Mouse (Mus musculus) thymus, adult 2 months (tissue): ENCODE results near the gene D10Wsu102e. TPM values are rescaled to one million over a fixed set of nuclear protein-coding genes. Genes with fewer than 3 reads are reported as not detected.
"Not testable (repeated sequence)": the region's sequence is repeated elsewhere in the genome, so short reads cannot be mapped to it uniquely, and the experiment has no call there.

Experiments
- DNase-seq: peaks from one replicate; pipeline ENCODE4 v3.0.0; 2021
- H3K27ac ChIP-seq: fragments of 200-500 bp; 2 replicates; pipeline ENCODE4 v1.5.1; 2012; ENCODE audit warnings: low read length, control low read depth; ENCODE audit not compliant: control insufficient read depth, insufficient read depth
- H3K27me3 ChIP-seq: fragments of 200-500 bp; 2 replicates; pipeline ENCODE4 v1.6.1; 2012; ENCODE audit warnings: mild to moderate bottlenecking, low read length, moderate library complexity, mixed read lengths; ENCODE audit not compliant: control insufficient read depth, insufficient read depth
- H3K36me3 ChIP-seq: fragments of 200-500 bp; 2 replicates; pipeline ENCODE4 v1.6.1; 2012; ENCODE audit warnings: mild to moderate bottlenecking, low read length, moderate library complexity; ENCODE audit not compliant: control insufficient read depth, insufficient read depth
- H3K4me1 ChIP-seq: fragments of 200-500 bp; replicated peaks from 2 replicates; pipeline ENCODE4 v1.6.1; 2012; ENCODE audit warnings: low read length; ENCODE audit not compliant: control insufficient read depth, insufficient read depth
- H3K4me3 ChIP-seq: fragments of 200-500 bp; 2 replicates; pipeline ENCODE4 v1.5.1; 2012; ENCODE audit warnings: mild to moderate bottlenecking, low read length, control low read depth, moderate library complexity; ENCODE audit not compliant: control insufficient read depth, insufficient read depth
- CTCF ChIP-seq: fragments of 200-500 bp; IDR thresholded peaks from 2 replicates; pipeline ENCODE4 v1.5.1; 2012; ENCODE audit warnings: mild to moderate bottlenecking, control low read depth, low read length, moderate library complexity, borderline replicate concordance; ENCODE audit not compliant: control insufficient read depth, poor library complexity, insufficient read depth; ENCODE audit errors: extremely low read depth
- POLR2A ChIP-seq: fragments of 200-500 bp; IDR thresholded peaks from 2 replicates; pipeline ENCODE4 v1.6.1; 2012; ENCODE audit warnings: mild to moderate bottlenecking, low read length, control low read depth, moderate library complexity; ENCODE audit not compliant: control insufficient read depth, poor library complexity, insufficient read depth; ENCODE audit errors: extremely low read depth
- WGBS: fragments of 180-500 bp; shearing (Covaris S2); methylation state at CpG from one replicate; pipeline ENCODE4 v1.1.7; 2018; 5-methylcytosine and 5-hydroxymethylcytosine counted together
- polyA plus RNA-seq: library from polyadenylated mRNA; depleted of rRNA; stranded (reverse); fragments of >200 nt; gene quantifications from 2 replicates; pipeline ENCODE4 v1.2.3, GENCODE M21; 2012

The D10Wsu102e gene
- polyA plus RNA-seq, 1 experiment, result 0.65 TPM

- TF ChIP-seq POLR2A, result no peak
- no peak for TF ChIP-seq CTCF
- no peaks in the 10 kb centered on the region for H3K4me1 ChIP-seq
- 90% methylated on average over 11 of the region's 11 CpGs for WGBS
- no peak overlapping the region for H3K4me3 ChIP-seq
- no peak for DNase-seq
- H3K27me3 ChIP-seq, result no peaks in the 10 kb centered on the region
- H3K27ac ChIP-seq, result no peak overlapping the region
- no peaks in the 10 kb centered on the region for H3K36me3 ChIP-seq
Observed at GRCm38 (mm10) chr10:83405031-83405430, 45.0 kb downstream of the D10Wsu102e start.

DNA sequence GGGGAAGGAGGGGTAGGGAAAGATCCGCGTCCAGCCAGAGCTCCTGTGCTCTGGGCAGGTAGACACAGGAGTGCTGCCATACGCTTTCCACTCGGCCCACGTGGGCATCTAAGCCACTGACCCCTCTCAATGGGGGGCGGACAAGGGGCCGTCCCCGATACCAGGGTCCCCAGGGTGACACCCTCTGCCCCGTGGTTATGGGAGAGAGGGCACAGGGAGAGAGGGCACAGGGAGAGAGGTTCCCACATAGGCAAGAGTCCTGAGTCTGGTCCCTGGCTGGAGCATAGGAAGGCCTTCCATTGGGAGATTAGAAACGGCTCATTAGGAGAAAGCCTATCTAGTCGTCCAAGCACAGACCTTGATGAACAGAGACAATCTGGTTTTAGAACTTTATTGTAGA, 45.7 kb downstream of the D10Wsu102e start:
- H3K27me3 ChIP-seq, result no peaks in the 10 kb centered on the region
- 95% methylated on average over 11 of the region's 11 CpGs for WGBS
- H3K36me3 ChIP-seq, result no peaks in the 10 kb centered on the region
- TF ChIP-seq CTCF (no peak), POLR2A (no peak)
- no peaks in the 10 kb centered on the region for H3K4me1 ChIP-seq
- no peak overlapping the region for H3K27ac ChIP-seq
- no peak for DNase-seq
- no peak overlapping the region for H3K4me3 ChIP-seq

DNA sequence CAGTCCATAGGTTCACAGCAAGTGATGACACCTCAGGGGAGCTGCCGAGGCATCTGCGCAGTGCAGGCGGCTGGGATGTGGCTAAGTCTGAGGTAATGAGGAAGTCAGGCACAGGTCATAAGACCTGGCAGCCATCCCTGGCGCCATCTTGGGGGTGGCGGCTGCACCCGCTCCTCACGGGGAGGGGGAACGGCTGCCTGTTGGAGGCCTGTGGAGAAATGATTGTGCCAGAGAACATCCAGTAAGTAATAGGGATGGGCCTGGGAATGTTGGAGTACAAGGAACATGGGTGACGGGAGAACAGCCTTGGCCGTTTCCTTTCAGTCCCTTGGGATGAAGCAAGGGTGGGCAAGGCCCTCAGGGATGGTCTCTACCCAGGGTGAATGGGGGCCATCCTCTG, 47.1 kb downstream of the D10Wsu102e start:
- DNase-seq, result no peak
- Histone ChIP-seq H3K4me1 (no peaks in the 10 kb centered on the region), H3K36me3 (no peaks in the 10 kb centered on the region), H3K4me3 (no peak overlapping the region), H3K27ac (no peak overlapping the region), H3K27me3 (no peaks in the 10 kb centered on the region)
- 97% methylated on average over 10 of the region's 10 CpGs for WGBS
- TF ChIP-seq CTCF, result no peak
- TF ChIP-seq POLR2A, result no peak

DNA sequence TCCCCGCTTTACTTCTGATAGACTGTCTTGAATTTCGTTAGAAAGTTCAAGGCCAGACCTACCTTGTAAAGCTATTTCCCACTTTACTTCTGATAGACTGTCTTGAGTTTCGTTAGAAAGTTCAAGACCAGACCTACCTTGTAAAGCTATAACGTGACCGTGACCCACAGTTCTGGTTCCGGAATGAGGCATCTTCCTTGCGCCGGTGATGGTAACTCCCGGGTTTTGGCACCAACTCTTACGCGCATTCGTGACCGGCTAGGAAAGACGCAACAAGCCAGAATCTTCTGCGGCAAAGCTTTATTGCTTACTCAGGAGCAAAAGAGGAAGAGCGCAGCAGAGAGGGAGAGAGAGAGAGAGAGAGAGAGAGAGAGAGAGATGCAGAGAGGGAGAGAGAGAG, 58.4 kb downstream of the D10Wsu102e start:
- DNase-seq, H3K36me3 ChIP-seq, H3K27ac ChIP-seq, H3K27me3 ChIP-seq, H3K4me3 ChIP-seq, H3K4me1 ChIP-seq: not testable (repeated sequence)
- 98% methylated on average over 16 of the region's 16 CpGs for WGBS

GRCm38 (mm10) chr10:83448582-83448981, 88.6 kb downstream of the D10Wsu102e start:
- Histone ChIP-seq H3K36me3 (no peaks in the 10 kb centered on the region), H3K4me1 (no peaks in the 10 kb centered on the region), H3K27me3 (no peaks in the 10 kb centered on the region), H3K4me3 (no peak overlapping the region), H3K27ac (no peak overlapping the region)
- no peak for TF ChIP-seq POLR2A
- WGBS, result 90% methylated on average over 7 of the region's 7 CpGs
- DNase-seq, result no peak

DNA sequence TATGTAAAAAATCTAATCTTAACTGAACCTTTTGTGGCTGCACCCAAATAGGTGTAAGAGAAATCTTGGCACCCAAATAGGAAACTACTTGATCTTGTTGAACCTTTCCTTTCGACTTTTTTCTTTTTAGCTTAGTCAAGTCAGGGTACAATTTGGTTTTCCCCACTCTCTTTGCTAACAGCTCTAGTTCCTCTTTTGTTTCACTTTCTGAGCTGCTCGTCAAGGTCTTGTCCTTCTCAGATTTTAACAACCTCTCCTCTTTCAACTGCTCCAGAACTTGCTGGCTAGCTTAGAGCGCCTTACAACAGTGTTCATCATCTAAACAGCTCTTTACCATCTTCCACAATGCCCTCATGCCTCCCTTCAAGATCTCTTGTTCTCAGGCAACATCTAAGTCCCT, 97.5 kb downstream of the D10Wsu102e start:
- no peaks in the 10 kb centered on the region for H3K27me3 ChIP-seq
- no peak overlapping the region for H3K4me3 ChIP-seq
- WGBS, result 78% methylated on average over 3 of the region's 3 CpGs
- no peak for TF ChIP-seq CTCF
- no peak for TF ChIP-seq POLR2A
- no peak for DNase-seq
- H3K36me3 ChIP-seq, result no peaks in the 10 kb centered on the region
- H3K27ac ChIP-seq, result no peak overlapping the region
- H3K4me1 ChIP-seq, result no peaks in the 10 kb centered on the region

DNA sequence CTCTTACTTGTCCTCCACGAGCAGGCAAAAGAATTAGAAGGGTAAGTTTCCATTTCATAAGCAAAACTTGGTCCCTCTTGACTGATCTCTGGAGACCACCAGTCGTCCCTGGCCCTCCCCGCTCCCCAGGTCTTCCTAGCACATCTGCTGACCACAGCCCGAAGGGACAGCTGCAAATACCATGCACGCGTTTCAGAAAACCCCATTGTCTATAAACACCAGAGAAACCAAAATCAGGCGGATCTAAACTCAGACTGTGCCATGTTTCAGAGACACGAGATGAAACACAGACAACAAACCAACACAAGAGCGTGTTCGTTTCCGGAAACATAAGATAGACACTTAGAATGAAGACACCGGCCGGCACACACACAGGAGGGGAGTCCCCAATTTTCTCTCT, 115.2 kb downstream of the D10Wsu102e start:
- DNase-seq, result no peak
- TF ChIP-seq POLR2A, result no peak
- no peak for TF ChIP-seq CTCF
- WGBS, result 96% methylated on average over 13 of the region's 13 CpGs
- Histone ChIP-seq H3K27me3 (no peaks in the 10 kb centered on the region), H3K36me3 (no peaks in the 10 kb centered on the region), H3K4me1 (no peaks in the 10 kb centered on the region), H3K4me3 (no peak overlapping the region), H3K27ac (no peak overlapping the region)
